19 mouse cellular contexts compared by ENCODE assay signal in genomic region chr1:164988982-164989381, GRCm38 (mm10). TPM values are rescaled to one million over a fixed set of nuclear protein-coding genes. Genes with fewer than 3 reads are reported as not detected.
DNase-seq lines count a peak whose midpoint lies in the region; ATAC-seq and TF ChIP-seq lines count a peak whose summit lies in the region.
"Had no signal": no experiment of that assay in that cellular context is flagged by ENCODE, and none has a peak within 500 bp of the region (broad histone marks: within the 10 kb centered on the region; RNA-seq: fewer than 3 reads in every experiment).

No protein-coding gene starts in this region.

- no peaks in the 10 kb centered on the region for H3K36me3 ChIP-seq in embryonic facial prominence, embryonic 14.5 days (ENCODE audit: control insufficient read depth, insufficient read depth, low read length)
- no peaks in the 10 kb centered on the region for H3K36me3 ChIP-seq in embryonic facial prominence, embryonic 10.5 days (replicated peaks)
- H3K36me3 ChIP-seq: heart, embryonic 15.5 days; midbrain, embryonic 13.5 days had no signal

- no peaks in the 10 kb centered on the region for H3K9me3 ChIP-seq in embryonic facial prominence, embryonic 14.5 days (ENCODE audit: control insufficient read depth, low read length)
- peaks cover 7% of the 10 kb centered on the region; the same call in 1 of the 2 replicates for H3K9me3 ChIP-seq in embryonic facial prominence, embryonic 10.5 days
- H3K9me3 ChIP-seq: heart, embryonic 15.5 days had no signal

- H3K4me3 ChIP-seq in embryonic facial prominence, embryonic 14.5 days (ENCODE audit: low read depth, low read length): no peak overlapping the region
- H3K4me3 ChIP-seq in embryonic facial prominence, embryonic 10.5 days: no peak overlapping the region
- H3K4me3 ChIP-seq in cerebellum, adult 2 months (replicated peaks; ENCODE audit: insufficient read depth, low read depth, low read length): no peak overlapping the region
- H3K4me3 ChIP-seq: heart, embryonic 15.5 days; midbrain, embryonic 13.5 days had no signal

- TF ChIP-seq CTCF in cerebellum, adult 2 months (IDR thresholded peaks at IDR 0.05; ENCODE audit: borderline replicate concordance, insufficient read depth, low read depth, low read length): no peak

- H3K27ac ChIP-seq in embryonic facial prominence, embryonic 14.5 days (replicated peaks; ENCODE audit: low read depth, low read length): no peak overlapping the region
- no peak overlapping the region for H3K27ac ChIP-seq in embryonic facial prominence, embryonic 10.5 days (replicated peaks)
- no peak overlapping the region for H3K27ac ChIP-seq in cerebellum, adult 2 months (ENCODE audit: insufficient read depth, low read length)
- H3K27ac ChIP-seq: heart, embryonic 15.5 days; midbrain, embryonic 13.5 days had no signal

- DNase-seq in embryonic facial prominence, embryonic 14.5 days (ENCODE audit: low spot score): peak; percentile 68
- no peak for DNase-seq in embryonic facial prominence, embryonic 10.5 days (ENCODE audit: low spot score)
- DNase-seq in layer of hippocampus, adult 9-11 months: peak; percentile 26
- DNase-seq in layer of hippocampus, adult 8-10 months (ENCODE audit: low spot score in 2 of 2): no peak
- DNase-seq in Muller cell, postnatal 12 days (ENCODE audit: inconsistent ontology term): peak; percentile 51
- DNase-seq in gastrocnemius, adult 18-20 months (ENCODE audit: low spot score): peak; percentile 53
- no peak for DNase-seq in kidney, adult 9 months
- DNase-seq in cerebellum, adult 2 months: no peak
- DNase-seq: cerebellum, adult 18-20 months; kidney, adult 8-10 months had no signal

- no peak overlapping the region for H3K9ac ChIP-seq in embryonic facial prominence, embryonic 14.5 days (ENCODE audit: low read depth, low read length)
- H3K9ac ChIP-seq: heart, embryonic 15.5 days; midbrain, embryonic 13.5 days had no signal

- no peak for ATAC-seq in embryonic facial prominence, embryonic 14.5 days (ENCODE audit: low read depth)

- 0 out of 2 replicates have a peak, but pooled peaks cover 3% of the 10 kb centered on the region for H3K4me1 ChIP-seq in embryonic facial prominence, embryonic 14.5 days (ENCODE audit: control insufficient read depth, insufficient read depth, low read length)
- no peaks in the 10 kb centered on the region for H3K4me1 ChIP-seq in embryonic facial prominence, embryonic 10.5 days
- H3K4me1 ChIP-seq in cerebellum, adult 2 months (ENCODE audit: control insufficient read depth, insufficient read depth, low read length): no peaks in the 10 kb centered on the region

- 46% methylated on average over 1 of the region's 1 CpGs for WGBS in embryonic facial prominence, embryonic 14.5 days
- 92% methylated on average over 1 of the region's 1 CpGs for WGBS in embryonic facial prominence, embryonic 10.5 days
- WGBS in cerebellum, adult 2 months: 34% methylated on average over 1 of the region's 1 CpGs

- no peak overlapping the region for H3K4me2 ChIP-seq in embryonic facial prominence, embryonic 14.5 days (ENCODE audit: low read depth, low read length)
- H3K4me2 ChIP-seq: heart, embryonic 15.5 days; liver, embryonic 11.5 days; midbrain, embryonic 13.5 days had no signal

- no peak for TF ChIP-seq POLR2A in cerebellum, adult 2 months (IDR thresholded peaks at IDR 0.05; ENCODE audit: borderline replicate concordance, insufficient read depth, low read length)

- H3K27me3 ChIP-seq in embryonic facial prominence, embryonic 14.5 days (replicated peaks; ENCODE audit: control insufficient read depth, insufficient read depth, low read length): no peaks in the 10 kb centered on the region
- no peaks in the 10 kb centered on the region for H3K27me3 ChIP-seq in embryonic facial prominence, embryonic 10.5 days (replicated peaks; ENCODE audit: low read depth, poor library complexity, severe bottlenecking)
- H3K27me3 ChIP-seq in cerebellum, adult 2 months (ENCODE audit: control insufficient read depth, insufficient read depth, low read length): no peaks in the 10 kb centered on the region
- H3K27me3 ChIP-seq: heart, embryonic 15.5 days; midbrain, embryonic 13.5 days had no signal

RNA-seq across cellular contexts. Expression of gene Xcl1, which starts 53.7 kb away (rescaled TPM):
- not detected in 2 replicates for polyA plus RNA-seq in embryonic facial prominence, embryonic 14.5 days (2014; fragmentation: Nextera tagmentation; extraction: Ambion mirVana)
- polyA plus RNA-seq in embryonic facial prominence, embryonic 10.5 days (2016; fragmentation: Nextera tagmentation; extraction: Ambion mirVana): not detected in 2 replicates
- total RNA-seq in layer of hippocampus, adult 8-10 months (2022): under 1 TPM in 1 of 4 experiments, not detected in 3; 0.93 TPM
- total RNA-seq in gastrocnemius, adult 18-20 months (2021): not detected
- not detected in 2 replicates for polyA plus RNA-seq in cerebellum, adult 2 months (2012; rRNA removed)
- total RNA-seq: ES-E14; gastrocnemius, postnatal 36 days; left cerebral cortex, postnatal 25 days had no signal
- polyA plus RNA-seq: C2C12; hindbrain, embryonic 16.5 days; liver, embryonic 11.5 days; midbrain, embryonic 13.5 days; neural tube, embryonic 11.5 days had no signal

Comparison
In these comparisons a context has a peak if more than half of its experiments do, and no peak if none do; other contexts are left out.
1. DNase-seq: peak in embryonic facial prominence, embryonic 14.5 days (single experiment), layer of hippocampus, adult 9-11 months (single experiment), Muller cell, postnatal 12 days (single experiment) and gastrocnemius, adult 18-20 months (single experiment); none in embryonic facial prominence, embryonic 10.5 days (single experiment), layer of hippocampus, adult 8-10 months (0 of 2), kidney, adult 9 months (single experiment) and cerebellum, adult 2 months (0 of 2).